Mouse (Mus musculus): ENCODE measurements around the gene Canx. TPM values are rescaled to one million over a fixed set of nuclear protein-coding genes. Genes with fewer than 3 reads are reported as not detected.

Canx gene
- polyA plus RNA-seq, 1 experiment = 118 TPM

DNA sequence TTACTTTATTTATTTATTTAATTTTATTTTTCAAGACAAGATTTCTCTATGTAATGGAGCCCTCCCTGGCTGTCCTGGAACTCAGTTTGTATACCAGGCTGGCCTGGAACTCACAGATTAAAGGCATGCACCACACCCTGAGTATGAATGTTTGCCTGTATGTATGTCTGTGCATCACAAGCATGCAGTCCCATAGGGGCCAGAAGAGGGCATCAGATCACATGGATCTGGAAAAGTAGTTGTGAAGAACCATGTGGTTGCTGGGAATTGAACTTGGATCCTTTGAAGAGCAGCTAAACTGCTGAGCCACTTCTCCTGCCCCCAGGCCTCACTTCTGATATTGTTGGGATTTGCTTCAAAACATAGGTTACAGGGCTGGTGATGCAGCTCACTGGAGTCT lies 48.4 kb downstream of the Canx start:
- no peak overlapping the region for H3K4me3 ChIP-seq (ENCODE audit: insufficient read depth, low read depth, low read length)
- H3K36me3 ChIP-seq (ENCODE audit: control insufficient read depth, insufficient read depth, low read length) = no peaks in the 10 kb centered on the region
- no peaks in the 10 kb centered on the region for H3K27me3 ChIP-seq (replicated peaks; ENCODE audit: control insufficient read depth, insufficient read depth, low read length)
- TF ChIP-seq CTCF (conservative IDR thresholded peaks at IDR 0.05; ENCODE audit: insufficient read depth, insufficient read length, low read depth, low read length) (0 out of 2 replicates have a peak, but pooled peaks have one; percentile 1), POLR2A (IDR thresholded peaks at IDR 0.05; ENCODE audit: low read depth, low read length) (no peak)
- no peak for DNase-seq
- H3K4me1 ChIP-seq (ENCODE audit: control insufficient read depth, insufficient read depth, low read length) = peaks cover 3% of the 10 kb centered on the region; the same call in 1 of the 2 replicates
- H3K27ac ChIP-seq (ENCODE audit: insufficient read depth, low read depth, low read length) = no peak overlapping the region

DNA sequence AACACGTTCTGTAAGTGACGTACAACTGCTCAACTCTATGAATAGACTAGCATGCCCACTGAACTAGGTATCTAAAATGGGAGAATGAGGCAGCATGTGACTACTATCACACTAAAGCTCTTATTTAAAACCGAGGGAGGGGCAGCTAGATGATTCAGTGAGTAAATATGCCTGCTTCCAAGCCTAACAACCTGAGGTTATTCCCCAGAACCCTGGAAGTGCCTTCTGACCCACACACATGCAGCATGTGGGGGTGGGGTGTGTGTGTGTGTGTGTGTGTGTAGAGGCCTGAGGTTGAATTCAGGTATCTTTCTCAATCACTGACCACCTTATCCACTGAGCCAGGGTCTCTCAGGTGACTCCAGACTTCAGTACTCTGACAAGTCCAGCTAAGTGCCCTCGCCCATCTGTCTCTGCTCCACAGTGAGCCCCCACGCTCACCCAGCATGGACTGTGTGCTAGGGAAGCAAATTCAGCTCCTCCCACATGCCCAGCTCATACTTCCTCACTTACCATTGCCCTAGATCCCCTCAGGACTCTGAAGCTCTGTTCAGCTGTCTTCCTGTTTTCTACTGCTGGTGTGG lies 49.8 kb downstream of the Canx start:
- DNase-seq = no peak
- no peaks in the 10 kb centered on the region for H3K36me3 ChIP-seq (ENCODE audit: control insufficient read depth, insufficient read depth, low read length)
- H3K4me3 ChIP-seq (ENCODE audit: insufficient read depth, low read depth, low read length) = no peak overlapping the region
- 62% methylated on average over 5 of the region's 5 CpGs for WGBS
- no peak overlapping the region for H3K27ac ChIP-seq (ENCODE audit: insufficient read depth, low read depth, low read length)
- no peak for TF ChIP-seq CTCF (conservative IDR thresholded peaks at IDR 0.05; ENCODE audit: insufficient read depth, insufficient read length, low read depth, low read length)
- no peak for TF ChIP-seq POLR2A (IDR thresholded peaks at IDR 0.05; ENCODE audit: low read depth, low read length)
- no peaks in the 10 kb centered on the region for H3K27me3 ChIP-seq (replicated peaks; ENCODE audit: control insufficient read depth, insufficient read depth, low read length)
- peaks cover 3% of the 10 kb centered on the region; the same call in 1 of the 2 replicates for H3K4me1 ChIP-seq (ENCODE audit: control insufficient read depth, insufficient read depth, low read length)

DNA sequence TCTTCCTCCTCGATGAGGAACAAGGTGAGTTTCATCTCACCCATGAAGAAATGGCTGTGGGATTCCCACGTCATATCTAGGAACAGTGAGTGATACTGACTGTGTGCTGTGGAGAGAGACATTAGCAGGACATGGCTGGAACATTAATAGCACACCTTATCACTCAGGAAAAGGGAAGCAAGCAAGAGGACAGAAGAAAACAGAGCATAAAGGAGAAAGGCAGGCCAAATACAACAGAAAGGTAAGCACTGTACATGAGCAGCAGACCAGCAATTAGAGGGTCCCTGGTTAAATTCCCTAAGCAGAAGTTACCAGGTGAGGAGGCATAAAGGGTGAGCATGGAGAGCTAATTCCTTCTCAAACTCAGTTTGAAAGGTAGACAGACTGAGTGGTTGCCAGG lies 50.4 kb downstream of the Canx start:
- Histone ChIP-seq H3K27ac (ENCODE audit: insufficient read depth, low read depth, low read length) (no peak overlapping the region), H3K27me3 (replicated peaks; ENCODE audit: control insufficient read depth, insufficient read depth, low read length) (no peaks in the 10 kb centered on the region), H3K4me1 (ENCODE audit: control insufficient read depth, insufficient read depth, low read length) (peaks cover 3% of the 10 kb centered on the region; the same call in 1 of the 2 replicates), H3K36me3 (ENCODE audit: control insufficient read depth, insufficient read depth, low read length) (no peaks in the 10 kb centered on the region), H3K4me3 (ENCODE audit: insufficient read depth, low read depth, low read length) (no peak overlapping the region)
- TF ChIP-seq CTCF (conservative IDR thresholded peaks at IDR 0.05; ENCODE audit: insufficient read depth, insufficient read length, low read depth, low read length) (no peak), POLR2A (IDR thresholded peaks at IDR 0.05; ENCODE audit: low read depth, low read length) (no peak)
- DNase-seq = no peak
- WGBS = 80% methylated on average over 2 of the region's 2 CpGs

DNA sequence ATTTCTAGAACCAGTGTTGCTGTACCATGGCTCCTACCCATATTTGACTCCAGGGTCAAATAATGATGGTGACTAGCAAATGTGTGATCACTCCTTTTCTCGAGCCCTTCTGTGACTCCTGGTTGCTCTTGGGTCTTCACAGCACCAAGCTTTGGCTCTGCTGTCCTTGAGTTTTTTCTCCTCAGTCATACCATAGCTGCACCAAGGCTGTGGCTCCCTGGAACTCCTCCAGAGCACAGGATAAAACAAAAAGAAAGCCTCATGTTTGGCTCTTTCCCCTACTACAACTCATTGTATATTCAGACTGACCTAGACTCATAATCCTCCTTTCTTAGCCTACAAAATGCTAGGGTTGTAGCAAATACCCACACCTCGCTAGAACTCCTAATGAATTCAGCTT lies 52.7 kb downstream of the Canx start:
- TF ChIP-seq CTCF (conservative IDR thresholded peaks at IDR 0.05; ENCODE audit: insufficient read depth, insufficient read length, low read depth, low read length) (no peak), POLR2A (IDR thresholded peaks at IDR 0.05; ENCODE audit: low read depth, low read length) (no peak)
- Histone ChIP-seq H3K4me1 (ENCODE audit: control insufficient read depth, insufficient read depth, low read length) (peaks cover 4% of the 10 kb centered on the region; the same call in 1 of the 2 replicates), H3K27ac (ENCODE audit: insufficient read depth, low read depth, low read length) (no peak overlapping the region), H3K4me3 (ENCODE audit: insufficient read depth, low read depth, low read length) (no peak overlapping the region), H3K36me3 (ENCODE audit: control insufficient read depth, insufficient read depth, low read length) (no peaks in the 10 kb centered on the region), H3K27me3 (replicated peaks; ENCODE audit: control insufficient read depth, insufficient read depth, low read length) (no peaks in the 10 kb centered on the region)
- DNase-seq = no peak
- 85% methylated on average over 2 of the region's 2 CpGs for WGBS

DNA sequence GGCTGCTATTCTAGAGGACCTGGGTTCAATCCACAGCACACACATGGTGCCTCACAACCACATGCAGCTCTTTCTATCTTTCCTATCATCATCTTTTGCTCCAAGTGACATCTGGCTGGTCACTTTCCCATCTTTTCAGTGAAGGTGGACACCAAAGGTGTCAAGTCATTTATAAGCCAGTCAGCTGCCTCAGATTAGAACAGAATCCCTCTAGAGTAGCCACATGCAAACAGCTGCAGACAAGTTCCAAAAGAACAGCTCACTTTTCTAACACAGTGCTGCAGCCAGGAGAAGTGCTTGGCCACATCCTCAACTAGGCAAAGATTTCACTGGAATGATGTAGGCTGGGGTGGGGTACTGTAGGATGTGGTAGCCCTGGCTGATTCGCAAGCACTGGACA lies 55.6 kb downstream of the Canx start:
- TF ChIP-seq POLR2A (IDR thresholded peaks at IDR 0.05; ENCODE audit: low read depth, low read length) (no peak), CTCF (conservative IDR thresholded peaks at IDR 0.05; ENCODE audit: insufficient read depth, insufficient read length, low read depth, low read length) (no peak)
- Histone ChIP-seq H3K36me3 (ENCODE audit: control insufficient read depth, insufficient read depth, low read length) (no peaks in the 10 kb centered on the region), H3K27me3 (replicated peaks; ENCODE audit: control insufficient read depth, insufficient read depth, low read length) (no peaks in the 10 kb centered on the region), H3K4me1 (ENCODE audit: control insufficient read depth, insufficient read depth, low read length) (peaks cover 16% of the 10 kb centered on the region; the same call in 1 of the 2 replicates), H3K4me3 (ENCODE audit: insufficient read depth, low read depth, low read length) (no peak overlapping the region), H3K27ac (ENCODE audit: insufficient read depth, low read depth, low read length) (no peak overlapping the region)
- no peak for DNase-seq
- 100% methylated on average over 1 of the region's 1 CpGs for WGBS

DNA sequence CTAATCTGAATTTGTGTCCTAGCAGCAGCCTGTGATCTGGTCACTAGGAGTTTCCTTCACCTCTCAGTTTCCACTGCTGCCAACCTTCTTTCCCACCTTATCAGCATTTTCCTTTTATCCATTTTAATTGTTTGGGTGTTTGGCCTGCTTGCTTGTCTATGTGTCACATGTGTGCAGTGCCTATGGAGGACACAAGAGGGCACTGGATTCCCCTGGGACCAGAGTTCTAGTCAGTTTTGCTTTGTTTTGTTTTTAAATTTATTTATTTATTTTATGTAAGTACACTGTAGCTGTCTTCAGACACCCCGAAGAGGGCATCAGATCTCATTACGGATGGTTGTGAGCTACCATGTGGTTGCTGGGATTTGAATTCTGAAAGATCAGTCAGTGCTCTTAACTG lies 56.3 kb downstream of the Canx start:
- peak; percentile 29 for DNase-seq
- 77% methylated on average over 2 of the region's 2 CpGs for WGBS
- Histone ChIP-seq H3K36me3 (ENCODE audit: control insufficient read depth, insufficient read depth, low read length) (no peaks in the 10 kb centered on the region), H3K4me1 (ENCODE audit: control insufficient read depth, insufficient read depth, low read length) (peaks cover 16% of the 10 kb centered on the region; the same call in 1 of the 2 replicates), H3K4me3 (ENCODE audit: insufficient read depth, low read depth, low read length) (no peak overlapping the region), H3K27ac (ENCODE audit: insufficient read depth, low read depth, low read length) (no peak overlapping the region), H3K27me3 (replicated peaks; ENCODE audit: control insufficient read depth, insufficient read depth, low read length) (no peaks in the 10 kb centered on the region)
- TF ChIP-seq CTCF (conservative IDR thresholded peaks at IDR 0.05; ENCODE audit: insufficient read depth, insufficient read length, low read depth, low read length) = peak; percentile 57
- no peak for TF ChIP-seq POLR2A (IDR thresholded peaks at IDR 0.05; ENCODE audit: low read depth, low read length)

DNA sequence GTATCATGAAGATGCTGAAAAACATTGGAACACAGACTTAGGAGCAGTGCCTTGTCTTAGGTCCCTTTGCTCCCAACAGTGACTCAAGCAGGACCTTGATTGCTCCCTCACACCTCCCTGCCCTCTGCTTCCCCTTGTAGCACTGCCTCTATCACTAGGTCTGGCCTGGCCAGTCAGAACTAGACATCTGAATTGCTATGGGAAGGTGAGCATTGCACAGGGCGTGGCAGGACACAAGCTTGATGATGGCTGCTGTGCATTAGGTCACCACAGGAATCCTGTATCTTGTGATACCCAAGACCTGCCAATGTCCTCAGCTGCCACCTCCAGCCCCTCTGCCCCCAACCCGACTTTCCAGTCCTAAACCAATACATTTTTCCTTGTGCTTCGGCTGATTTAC lies 58.5 kb downstream of the Canx start:
- Histone ChIP-seq H3K4me3 (ENCODE audit: insufficient read depth, low read depth, low read length) (no peak overlapping the region), H3K4me1 (ENCODE audit: control insufficient read depth, insufficient read depth, low read length) (peaks cover 16% of the 10 kb centered on the region; the same call in 1 of the 2 replicates), H3K27ac (ENCODE audit: insufficient read depth, low read depth, low read length) (0 out of 2 replicates have a peak overlapping the region, but pooled peaks have one; percentile 16), H3K27me3 (replicated peaks; ENCODE audit: control insufficient read depth, insufficient read depth, low read length) (no peaks in the 10 kb centered on the region), H3K36me3 (ENCODE audit: control insufficient read depth, insufficient read depth, low read length) (no peaks in the 10 kb centered on the region)
- 91% methylated on average over 3 of the region's 3 CpGs for WGBS
- DNase-seq = no peak
- TF ChIP-seq POLR2A (IDR thresholded peaks at IDR 0.05; ENCODE audit: low read depth, low read length) (no peak), CTCF (conservative IDR thresholded peaks at IDR 0.05; ENCODE audit: insufficient read depth, insufficient read length, low read depth, low read length) (no peak)

All from kidney, adult 2 months (tissue).